In the genomic region with DNA sequence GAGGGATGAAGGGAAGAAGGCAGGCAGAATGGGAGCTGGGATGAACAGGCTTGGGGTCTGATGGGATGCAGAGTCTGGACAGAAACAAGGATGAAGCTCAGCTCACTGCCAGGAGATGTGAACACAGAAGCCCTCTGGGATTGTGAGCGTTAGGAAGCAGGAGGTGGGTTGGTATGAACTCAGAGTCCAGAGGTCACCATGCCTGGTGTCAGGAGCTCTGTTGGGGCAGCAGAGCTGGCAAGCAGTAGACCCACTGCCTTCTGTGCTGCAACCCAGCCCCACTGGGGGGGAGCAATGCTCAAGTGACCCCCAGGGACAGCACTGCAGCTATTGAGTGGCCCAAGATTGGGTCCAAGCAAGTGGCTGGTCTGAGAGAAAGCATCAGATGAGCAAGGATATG, we compare ENCODE assay signal across 18 mouse cellular contexts. TPM values are rescaled to one million over a fixed set of nuclear protein-coding genes. Genes with fewer than 3 reads are reported as not detected.
"Had no signal": no experiment of that assay in that cellular context is flagged by ENCODE, and none has a peak within 500 bp of the region (broad histone marks: within the 10 kb centered on the region; RNA-seq: fewer than 3 reads in every experiment).

No protein-coding gene starts in this region.

- H3K27ac ChIP-seq: lung, embryonic 15.5 days; macrophage; midbrain, embryonic 13.5 days; midbrain, embryonic 15.5 days; neural tube, embryonic 12.5 days had no signal

- H3K9ac ChIP-seq: lung, embryonic 15.5 days; midbrain, embryonic 13.5 days; midbrain, embryonic 15.5 days; neural tube, embryonic 12.5 days had no signal

- H3K9me3 ChIP-seq: lung, embryonic 15.5 days; megakaryocyte, embryonic 14.5 days; midbrain, embryonic 13.5 days; midbrain, embryonic 15.5 days; neural tube, embryonic 12.5 days had no signal

- DNase-seq: lung, adult 2 months; lung, postnatal 14 days; lung, postnatal 36 days; right cerebral cortex, postnatal 14 days; spleen, adult 18-20 months; thymus, adult 18-20 months; thymus, postnatal 14 days; thymus, postnatal 36 days had no signal

- H3K36me3 ChIP-seq: lung, embryonic 15.5 days; midbrain, embryonic 13.5 days; midbrain, embryonic 15.5 days; neural tube, embryonic 12.5 days had no signal

- H3K4me2 ChIP-seq: lung, embryonic 15.5 days; midbrain, embryonic 11.5 days; midbrain, embryonic 13.5 days; midbrain, embryonic 15.5 days; neural tube, embryonic 12.5 days had no signal

- H3K4me3 ChIP-seq: lung, embryonic 15.5 days; megakaryocyte, embryonic 14.5 days; midbrain, embryonic 13.5 days; midbrain, embryonic 15.5 days; neural tube, embryonic 12.5 days had no signal

- H3K4me1 ChIP-seq: lung, embryonic 15.5 days had no signal

- ATAC-seq: lung, postnatal 0 days; midbrain, embryonic 13.5 days; midbrain, embryonic 15.5 days had no signal

RNA-seq across cellular contexts. Expression of a gene that starts 3.3 kb away (rescaled TPM):
- polyA plus RNA-seq: lung, embryonic 15.5 days; lung, postnatal 0 days; macrophage; thymus, postnatal 0 days had no signal

RNA-seq across cellular contexts. Expression of a gene that starts 16.0 kb away (rescaled TPM):
- polyA plus RNA-seq: lung, embryonic 15.5 days; lung, postnatal 0 days; macrophage; stomach, embryonic 14.5 days; thymus, postnatal 0 days had no signal

RNA-seq across cellular contexts. Expression of a gene that starts 29.7 kb away (rescaled TPM):
- polyA plus RNA-seq: macrophage had no signal

RNA-seq across cellular contexts. Expression of a gene that starts 30.9 kb away (rescaled TPM):
- polyA plus RNA-seq: lung, embryonic 15.5 days; lung, postnatal 0 days; macrophage; midbrain, embryonic 11.5 days; midbrain, embryonic 13.5 days; midbrain, embryonic 15.5 days; neural tube, embryonic 12.5 days; stomach, embryonic 14.5 days; thymus, postnatal 0 days had no signal
